Mouse (Mus musculus) activated CD4-positive, CD25-positive, alpha-beta regulatory T cell (primary cell): ENCODE measurements around the gene Exosc6. TPM values are rescaled to one million over a fixed set of nuclear protein-coding genes. Genes with fewer than 3 reads are reported as not detected.

Experiments
- polyA plus RNA-seq, 2 experiments: library from polyadenylated mRNA; unstranded; fragments of 100-300 nt; shearing (Covaris generic); gene quantifications; one replicate each; pipeline ENCODE4 v1.2.1; 2017

The Exosc6 gene
- polyA plus RNA-seq = 10 to 100 TPM; 16.8 to 48.4 TPM

GRCm38 (mm10) chr8:111056158-111056663 is at the start of gene Exosc6:
Gene Exosc6, plus strand, starts transcription at chr8:111056339.

GRCm38 (mm10) chr8:111031572-111031971 is 24.6 kb upstream of the Exosc6 start, which contains the start of gene Ddx19b:
Gene Ddx19b, minus strand, starts transcription at chr8:111031751.

GRCm38 (mm10) chr8:111032916-111033315 is 23.2 kb upstream of the Exosc6 start, which contains the start of gene Aars:
Gene Aars, plus strand, starts transcription at chr8:111033144.

GRCm38 (mm10) chr8:111092326-111092725 is 36.2 kb downstream of the Exosc6 start, which contains the start of gene Clec18a:
Gene Clec18a, minus strand, starts transcription at chr8:111092426.

GRCm38 (mm10) chr8:111093865-111094718 is 38.0 kb downstream of the Exosc6 start, which contains the start of gene Pdpr:
Gene Pdpr, plus strand, starts transcription at chr8:111094630.

Other genes starting within 250 kb of the Exosc6 start
- 10 to 100 TPM; 55.2 to 56.9 TPM for gene Cog4, start 209.7 kb upstream of the Exosc6 start, polyA plus RNA-seq
- gene Sf3b3, start 209.6 kb upstream of the Exosc6 start, polyA plus RNA-seq = 100 to 1,000 TPM; 139 to 153 TPM
- 1 to 10 TPM; 5.8 to 7.7 TPM for gene Fuk, start 153.9 kb upstream of the Exosc6 start, polyA plus RNA-seq
- 10 to 100 TPM; 26.2 to 33.1 TPM for gene St3gal2, start 136.4 kb upstream of the Exosc6 start, polyA plus RNA-seq
- gene Ddx19a, start 58.5 kb upstream of the Exosc6 start, polyA plus RNA-seq = 10 to 100 TPM; 24.9 to 27.7 TPM
- gene Ddx19b, start 24.6 kb upstream of the Exosc6 start, polyA plus RNA-seq = 10 to 100 TPM; 13.0 to 17.1 TPM
- 10 to 100 TPM; 34.3 to 53.3 TPM for gene Aars, start 23.2 kb upstream of the Exosc6 start, polyA plus RNA-seq
- gene Clec18a, start 36.1 kb downstream of the Exosc6 start, polyA plus RNA-seq = under 1 TPM in 1 of 2 experiments, not detected in 1; 0.09 TPM
- gene Pdpr, start 38.3 kb downstream of the Exosc6 start, polyA plus RNA-seq = 10 to 100 TPM; 14.0 to 14.6 TPM
- gene Glg1, start 202.9 kb downstream of the Exosc6 start, polyA plus RNA-seq = 10 to 100 TPM; 77.9 to 88.9 TPM
- 10 to 100 TPM; 28.9 to 41.0 TPM for gene Rfwd3, start 243.9 kb downstream of the Exosc6 start, polyA plus RNA-seq